Mouse (Mus musculus) CH12.LX (cell line): ENCODE measurements around the gene Zfp618. TPM values are rescaled to one million over a fixed set of nuclear protein-coding genes. Genes with fewer than 3 reads are reported as not detected.

Source experiments
- DNase-seq: peaks from one replicate; pipeline ENCODE4 v3.0.0-alpha.2; 2013; ENCODE audit errors: extremely low read depth
- H3K27ac ChIP-seq: 2 replicates; pipeline ENCODE4 v1.5.1; 2012; ENCODE audit warnings: low read depth, mild to moderate bottlenecking, control low read depth, moderate library complexity; ENCODE audit not compliant: insufficient read depth
- H3K27me3 ChIP-seq: replicated peaks from 2 replicates; pipeline ENCODE3; 2012; ENCODE audit warnings: inconsistent platforms
- H3K36me3 ChIP-seq, 2 experiments: replicated peaks in 1 of 2; 2 replicates each; pipeline versions ENCODE3 to v1.6.1; 2012; ENCODE audit warnings: inconsistent platforms in 1 of 2, low read length in 1 of 2, mild to moderate bottlenecking in 1 of 2, mixed read lengths in 1 of 2, moderate library complexity in 1 of 2; ENCODE audit not compliant: control insufficient read depth in 1 of 2, insufficient read depth in 1 of 2
- H3K4me1 ChIP-seq, 2 experiments: 2 replicates each; pipeline ENCODE4 v1.6.1; 2012; ENCODE audit warnings: inconsistent platforms in 1 of 2, moderate library complexity in 1 of 2; ENCODE audit not compliant: insufficient read depth in 2 of 2, control insufficient read depth in 1 of 2
- H3K4me2 ChIP-seq: 2 replicates; pipeline ENCODE4 v1.6.1; 2012; ENCODE audit warnings: low read depth, mild to moderate bottlenecking, control low read depth; ENCODE audit not compliant: poor library complexity, insufficient read depth, severe bottlenecking
- H3K4me3 ChIP-seq, 3 experiments: fragments of 150-350 bp in 1 of 3; sonication (generic) in 1 of 3; replicated peaks in 1 of 3; 2 replicates each; pipeline versions ENCODE3 to v1.5.1; 2011 to 2012; ENCODE audit warnings: low read depth in 2 of 3, low read length in 2 of 3, mild to moderate bottlenecking in 2 of 3, moderate library complexity in 2 of 3, control low read depth in 1 of 3, improper control_type of control experiment in 1 of 3, inconsistent platforms in 1 of 3, mixed read lengths in 1 of 3; ENCODE audit not compliant: poor library complexity in 1 of 3
- H3K79me2 ChIP-seq: replicated peaks from 2 replicates; pipeline ENCODE4 v1.6.1; 2012; ENCODE audit warnings: mild to moderate bottlenecking, moderate library complexity; ENCODE audit not compliant: control insufficient read depth, poor library complexity, insufficient read depth, severe bottlenecking; ENCODE audit errors: extremely low read depth
- H3K9ac ChIP-seq: 2 replicates; pipeline ENCODE4 v1.6.1; 2012; ENCODE audit warnings: low read depth, mild to moderate bottlenecking, control low read depth, moderate library complexity; ENCODE audit not compliant: insufficient read depth
- H3K9me3 ChIP-seq: replicated peaks from 2 replicates; pipeline ENCODE3; 2012; ENCODE audit warnings: low read length, inconsistent platforms, mixed read lengths
- BHLHE40 ChIP-seq: IDR thresholded peaks from 2 replicates; pipeline ENCODE4 v1.6.1; 2011; ENCODE audit warnings: mild to moderate bottlenecking, low read depth, low read length, improper control_type of control experiment
- CHD2 ChIP-seq: IDR thresholded peaks from 2 replicates; pipeline ENCODE4 v1.6.1; 2011; ENCODE audit warnings: low read length, improper control_type of control experiment
- E2F4 ChIP-seq: IDR thresholded peaks from 2 replicates; pipeline ENCODE4 v1.6.1; 2011; ENCODE audit warnings: low read depth, low read length, improper control_type of control experiment; ENCODE audit not compliant: insufficient replicate concordance
- ELF1 ChIP-seq: IDR thresholded peaks from 2 replicates; pipeline ENCODE4 v1.6.1; 2014; ENCODE audit warnings: low read depth, mild to moderate bottlenecking, inconsistent platforms, low read length, improper control_type of control experiment
- EP300 ChIP-seq: IDR thresholded peaks from 2 replicates; pipeline ENCODE4 v1.6.1; 2011; ENCODE audit warnings: low read length, improper control_type of control experiment
- ETS1 ChIP-seq: conservative IDR thresholded peaks from 2 replicates; pipeline ENCODE4 v1.6.1; 2012; ENCODE audit warnings: low read depth, mild to moderate bottlenecking, inconsistent platforms, low read length, improper control_type of control experiment, moderate library complexity
- GABPA ChIP-seq: IDR thresholded peaks from 2 replicates; pipeline ENCODE4 v1.6.1; 2012; ENCODE audit warnings: low read depth, low read length, improper control_type of control experiment, inconsistent platforms; ENCODE audit not compliant: insufficient replicate concordance
- JUN ChIP-seq: IDR thresholded peaks from 2 replicates; pipeline ENCODE4 v1.6.1; 2011; ENCODE audit warnings: low read depth, mild to moderate bottlenecking, low read length, improper control_type of control experiment, moderate library complexity; ENCODE audit not compliant: insufficient read depth
- MAFK ChIP-seq: IDR thresholded peaks from 2 replicates; pipeline ENCODE4 v1.6.1; 2011; ENCODE audit warnings: low read length, improper control_type of control experiment; ENCODE audit not compliant: insufficient replicate concordance
- MAX ChIP-seq: IDR thresholded peaks from 2 replicates; pipeline ENCODE4 v1.6.1; 2011; ENCODE audit warnings: low read length, improper control_type of control experiment
- MAZ ChIP-seq: IDR thresholded peaks from 2 replicates; pipeline ENCODE4 v1.6.1; 2012; ENCODE audit warnings: low read depth, mild to moderate bottlenecking, inconsistent platforms, low read length, improper control_type of control experiment, moderate library complexity
- MYC ChIP-seq: IDR thresholded peaks from 2 replicates; pipeline ENCODE4 v1.6.1; 2011; ENCODE audit warnings: low read depth, mild to moderate bottlenecking, improper control_type of control experiment, low read length
- NELFE ChIP-seq: IDR thresholded peaks from 2 replicates; pipeline ENCODE4 v1.6.1; 2011; ENCODE audit warnings: low read depth, low read length, improper control_type of control experiment
- NRF1 ChIP-seq: IDR thresholded peaks from 2 replicates; pipeline ENCODE4 v1.6.1; 2014; ENCODE audit warnings: low read depth, mild to moderate bottlenecking, inconsistent platforms, low read length, improper control_type of control experiment, moderate library complexity
- POLR2A ChIP-seq: IDR thresholded peaks from 2 replicates; pipeline ENCODE4 v1.6.1; 2011; ENCODE audit warnings: low read depth, mild to moderate bottlenecking, improper control_type of control experiment, low read length
- RAD21 ChIP-seq: IDR thresholded peaks from 2 replicates; pipeline ENCODE4 v1.6.1; 2011; ENCODE audit warnings: low read depth, mild to moderate bottlenecking, low read length, improper control_type of control experiment, moderate library complexity
- RCOR1 ChIP-seq: conservative IDR thresholded peaks from 2 replicates; pipeline ENCODE4 v1.6.1; 2012; ENCODE audit warnings: low read depth, mild to moderate bottlenecking, inconsistent platforms, low read length, improper control_type of control experiment
- SIN3A ChIP-seq: IDR thresholded peaks from 2 replicates; pipeline ENCODE4 v1.6.1; 2012; ENCODE audit warnings: low read length, improper control_type of control experiment, inconsistent platforms
- UBTF ChIP-seq: IDR thresholded peaks from 2 replicates; pipeline ENCODE4 v1.6.1; 2012; ENCODE audit warnings: low read depth, mild to moderate bottlenecking, inconsistent platforms, low read length, improper control_type of control experiment, moderate library complexity
- USF2 ChIP-seq: conservative IDR thresholded peaks from 2 replicates; pipeline ENCODE4 v1.6.1; 2011; ENCODE audit warnings: low read depth, low read length, improper control_type of control experiment
- ZKSCAN1 ChIP-seq: IDR thresholded peaks from 2 replicates; pipeline ENCODE4 v1.6.1; 2012; ENCODE audit warnings: low read depth, inconsistent platforms, low read length, improper control_type of control experiment, borderline replicate concordance
- ZMIZ1 ChIP-seq: IDR thresholded peaks from 2 replicates; pipeline ENCODE4 v1.6.1; 2012; ENCODE audit warnings: low read depth, mild to moderate bottlenecking, inconsistent platforms, low read length, improper control_type of control experiment
- ZNF384 ChIP-seq: IDR thresholded peaks from 2 replicates; pipeline ENCODE4 v1.6.1; 2012; ENCODE audit warnings: low read depth, low read length, improper control_type of control experiment, inconsistent platforms
- dilution Hi-C: fragments of 300-500 bp; cut with MboI; formaldehyde crosslinking; loops from 2 replicates; pipeline ENCODE4 v1.14.3; 2020; ENCODE audit warnings: low sequenced_read_pairs; ENCODE audit not compliant: extremely low pct_unique_long_range_greater_than_20kb, extremely low pct_ligation_motif_present
- in situ Hi-C: fragments of 300-500 bp; cut with MboI; formaldehyde crosslinking; loops from 3 replicates; pipeline ENCODE4 v1.14.3; 2019; ENCODE audit warnings: low sequenced_read_pairs, low pct_ligation_motif_present, low pct_unique_long_range_greater_than_20kb, mixed read lengths
- polyA plus RNA-seq: library from polyadenylated mRNA; unstranded; fragments of >175 nt; gene quantifications from 2 replicates; pipeline ENCODE4 v1.2.1, GENCODE M21; 2012; ENCODE audit warnings: low read depth; ENCODE audit not compliant: insufficient read length
- total RNA-seq, 2 experiments: library from RNA; depleted of rRNA; stranded (reverse); fragments of 300-350 nt in 1 of 2; fragments of >200 nt in 1 of 2; gene quantifications; 2 replicates each; pipeline ENCODE4 v1.2.3; 2012 to 2014

The Zfp618 gene
- total and polyA plus RNA-seq, 3 experiments: not detected

DNA sequence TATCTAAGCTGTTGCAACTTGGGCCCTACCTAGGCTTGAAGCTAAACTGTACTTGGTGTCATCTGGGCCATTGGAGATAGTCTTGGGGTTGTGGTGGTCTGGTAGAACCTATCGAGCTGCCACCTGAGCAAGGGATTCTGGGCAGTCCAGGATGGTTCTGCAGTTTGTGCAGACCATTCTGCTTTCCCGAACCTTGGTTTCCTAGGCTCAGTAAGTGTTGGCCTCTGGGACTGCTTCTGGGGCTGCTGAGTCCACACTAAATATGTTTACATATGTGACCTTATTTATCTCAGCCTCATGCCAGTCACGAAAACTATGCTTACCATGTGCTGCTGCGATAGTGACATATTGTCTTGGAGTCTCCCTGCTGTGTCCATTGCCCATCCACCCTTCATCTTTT, 93.3 kb downstream of the Zfp618 start:
- no peaks in the 10 kb centered on the region for H3K79me2 ChIP-seq
- H3K4me3 ChIP-seq: no peak overlapping the region
- H3K9me3 ChIP-seq: no peaks in the 10 kb centered on the region
- no peaks in the 10 kb centered on the region for H3K4me1 ChIP-seq
- dilution Hi-C loops (no loop called here), in situ Hi-C loops (no loop called here)
- no peaks in the 10 kb centered on the region for H3K36me3 ChIP-seq
- H3K27ac ChIP-seq: no peak overlapping the region
- no peak overlapping the region for H3K4me2 ChIP-seq
- H3K9ac ChIP-seq: no peak overlapping the region
- no peak for DNase-seq
- TF ChIP-seq CHD2: no peak
- TF ChIP-seq RCOR1: no peak
- no peak for TF ChIP-seq NELFE
- TF ChIP-seq MAFK: no peak
- TF ChIP-seq EP300: no peak
- no peak for TF ChIP-seq NRF1
- no peak for TF ChIP-seq USF2
- TF ChIP-seq RAD21: no peak
- no peak for TF ChIP-seq POLR2A
- peaks cover 80% of the 10 kb centered on the region for H3K27me3 ChIP-seq

DNA sequence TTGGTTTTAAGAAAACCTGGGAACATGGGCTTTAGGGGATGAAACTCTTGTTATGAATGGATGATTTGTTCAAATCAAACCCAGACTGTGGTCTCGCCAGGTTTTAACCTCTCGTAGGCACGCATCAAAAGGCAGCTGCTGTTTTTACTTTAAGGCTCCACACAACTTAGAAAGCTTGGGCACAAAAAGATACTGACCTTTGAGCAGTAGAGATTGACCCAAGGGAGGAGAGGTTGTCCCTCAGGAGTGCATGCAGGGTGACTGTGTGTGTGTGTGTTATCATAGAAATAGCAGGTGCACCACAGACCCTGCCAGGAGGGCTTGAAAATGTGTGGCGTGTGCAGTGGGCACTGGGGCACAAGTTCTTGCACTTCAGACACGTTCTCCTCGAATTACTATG, 95.0 kb downstream of the Zfp618 start:
- dilution Hi-C loops (no loop called here), in situ Hi-C loops (no loop called here)
- H3K9me3 ChIP-seq: no peaks in the 10 kb centered on the region
- no peak overlapping the region for H3K27ac ChIP-seq
- peaks cover 81% of the 10 kb centered on the region for H3K27me3 ChIP-seq
- H3K4me2 ChIP-seq: no peak overlapping the region
- no peak overlapping the region for H3K9ac ChIP-seq
- no peak overlapping the region for H3K4me3 ChIP-seq
- H3K36me3 ChIP-seq: no peaks in the 10 kb centered on the region
- no peaks in the 10 kb centered on the region for H3K4me1 ChIP-seq
- DNase-seq: no peak
- H3K79me2 ChIP-seq: no peaks in the 10 kb centered on the region
- no peak for TF ChIP-seq MYC
- no peak for TF ChIP-seq RCOR1
- no peak for TF ChIP-seq CHD2
- TF ChIP-seq ZMIZ1: no peak
- TF ChIP-seq, all 38 proteins: peak for 0

DNA sequence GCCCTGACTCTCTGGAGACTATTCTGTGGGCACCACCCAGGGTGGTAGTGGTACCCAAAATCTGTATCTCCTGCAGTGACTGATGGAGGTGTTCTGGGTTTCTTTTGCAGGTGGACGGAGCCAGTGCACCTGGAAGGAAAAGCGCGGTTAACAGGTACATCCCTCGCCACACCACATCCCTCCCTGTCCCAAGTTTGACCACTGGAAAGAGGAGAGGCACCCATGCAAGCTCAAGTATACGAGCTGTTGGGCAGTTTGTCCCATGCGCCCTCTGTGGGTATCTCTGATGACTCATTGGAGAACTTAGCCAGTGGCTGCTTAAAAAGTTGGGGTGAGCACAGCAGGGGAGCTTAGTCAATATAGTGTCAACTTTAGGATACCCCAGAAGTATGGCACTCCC, 96.0 kb downstream of the Zfp618 start:
- in situ Hi-C loops (no loop called here), dilution Hi-C loops (no loop called here)
- no peak overlapping the region for H3K4me2 ChIP-seq
- no peak for DNase-seq
- peaks cover 80% of the 10 kb centered on the region for H3K27me3 ChIP-seq
- no peak overlapping the region for H3K4me3 ChIP-seq
- H3K79me2 ChIP-seq: no peaks in the 10 kb centered on the region
- H3K27ac ChIP-seq: no peak overlapping the region
- no peaks in the 10 kb centered on the region for H3K4me1 ChIP-seq
- no peaks in the 10 kb centered on the region for H3K9me3 ChIP-seq
- H3K36me3 ChIP-seq: no peaks in the 10 kb centered on the region
- TF ChIP-seq ZKSCAN1: no peak
- TF ChIP-seq RAD21: no peak
- no peak for TF ChIP-seq POLR2A
- no peak for TF ChIP-seq MAX
- no peak for TF ChIP-seq UBTF
- no peak for TF ChIP-seq BHLHE40
- TF ChIP-seq ELF1: no peak
- no peak for TF ChIP-seq ETS1
- TF ChIP-seq GABPA: no peak
- no peak for TF ChIP-seq JUN
- no peak for TF ChIP-seq RCOR1
- TF ChIP-seq ZNF384: no peak
- no peak for TF ChIP-seq MAZ
- TF ChIP-seq SIN3A: no peak
- no peak for TF ChIP-seq E2F4
- no peak overlapping the region for H3K9ac ChIP-seq
